Mouse (Mus musculus) forebrain, embryonic 14.5 days (tissue): ENCODE data around the gene Itgb4. TPM values are rescaled to one million over a fixed set of nuclear protein-coding genes. Genes with fewer than 3 reads are reported as not detected.

ENCODE experiments used
- ATAC-seq: fragments of 200-750 bp; cut with Nextera tagmentation; 2 replicates; pipeline ENCODE4 v1.8.0; 2017; ENCODE audit warnings: mild to moderate bottlenecking, moderate library complexity
- DNase-seq: peaks from one replicate; pipeline ENCODE4 v3.0.0-alpha.2; 2015; ENCODE audit warnings: low spot score
- H3K27ac ChIP-seq: fragments of 300-500 bp; sonication (generic); 2 replicates; pipeline ENCODE4 v1.5.1; 2014; ENCODE audit warnings: low read depth, mild to moderate bottlenecking, control low read depth, low read length, moderate library complexity
- H3K27me3 ChIP-seq: fragments of 300-500 bp; sonication (generic); replicated peaks from 2 replicates; pipeline ENCODE4 v1.6.1; 2014; ENCODE audit warnings: low read length, control low read depth, mixed read lengths; ENCODE audit not compliant: control insufficient read depth, insufficient read depth
- H3K36me3 ChIP-seq: fragments of 300-500 bp; sonication (generic); 2 replicates; pipeline ENCODE4 v1.6.1; 2014; ENCODE audit warnings: low read length, control low read depth; ENCODE audit not compliant: control insufficient read depth, insufficient read depth
- H3K4me1 ChIP-seq: fragments of 300-500 bp; sonication (generic); 2 replicates; pipeline ENCODE4 v1.6.1; 2014; ENCODE audit warnings: antibody characterized with exemption, low read length, control low read depth; ENCODE audit not compliant: control insufficient read depth, insufficient read depth
- H3K4me2 ChIP-seq: fragments of 300-500 bp; sonication (generic); 2 replicates; pipeline ENCODE4 v1.6.1; 2014; ENCODE audit warnings: mild to moderate bottlenecking, control low read depth, low read length
- H3K4me3 ChIP-seq: fragments of 300-500 bp; sonication (generic); 2 replicates; pipeline ENCODE4 v1.5.1; 2014; ENCODE audit warnings: low read depth, low read length, control low read depth
- H3K9ac ChIP-seq: fragments of 300-500 bp; sonication (generic); 2 replicates; pipeline ENCODE4 v1.6.1; 2014; ENCODE audit warnings: mild to moderate bottlenecking, low read length, control low read depth, moderate library complexity
- H3K9me3 ChIP-seq: fragments of 300-500 bp; sonication (generic); replicated peaks from 2 replicates; pipeline ENCODE4 v1.6.1; 2016; ENCODE audit warnings: low read length, control low read depth, mixed read lengths; ENCODE audit not compliant: control insufficient read depth
- WGBS: fragments of 180-500 bp; shearing (Covaris S2); extraction: QIAGEN DNeasy Blood & Tissue Kit; methylation state at CpG from one replicate; pipeline ENCODE4 v1.1.7; 2014; 5-methylcytosine and 5-hydroxymethylcytosine counted together
- polyA plus RNA-seq: library from polyadenylated mRNA; unstranded; fragments of >200 nt; fragmentation: Nextera tagmentation; extraction: Ambion mirVana; gene quantifications from 2 replicates; pipeline ENCODE4 v1.2.1, GENCODE M21; 2014

The Itgb4 gene
- polyA plus RNA-seq, 1 experiment from 2014 or later: 0.48 TPM

GRCm38 (mm10) chr11:116001725-116002124, 27.2 kb downstream of the Itgb4 start:
- Histone ChIP-seq H3K36me3 (no peaks in the 10 kb centered on the region), H3K4me2 (no peak overlapping the region), H3K27me3 (no peaks in the 10 kb centered on the region), H3K4me3 (no peak overlapping the region), H3K9me3 (no peaks in the 10 kb centered on the region), H3K4me1 (0 out of 2 replicates have a peak, but pooled peaks cover 4% of the 10 kb centered on the region), H3K9ac (no peak overlapping the region), H3K27ac (no peak overlapping the region)
- WGBS: 81% methylated on average over 6 of the region's 6 CpGs
- no peak for DNase-seq
- no peak for ATAC-seq

- Histone ChIP-seq H3K4me3 (no peak overlapping the region), H3K9ac (no peak overlapping the region), H3K27ac (no peak overlapping the region), H3K9me3 (no peaks in the 10 kb centered on the region), H3K4me1 (0 out of 2 replicates have a peak, but pooled peaks cover 4% of the 10 kb centered on the region), H3K27me3 (no peaks in the 10 kb centered on the region), H3K4me2 (no peak overlapping the region), H3K36me3 (peaks cover 9% of the 10 kb centered on the region)
- ATAC-seq (no peak), DNase-seq (no peak)
- 82% methylated on average over 3 of the region's 3 CpGs for WGBS
These were observed 28.4 kb downstream of the Itgb4 start for GRCm38 (mm10) chr11:116002894-116003293.

GRCm38 (mm10) chr11:116004186-116004823, 29.8 kb downstream of the Itgb4 start:
- 36% methylated on average over 8 of the region's 8 CpGs for WGBS
- Histone ChIP-seq H3K4me3 (peak overlapping the region; percentile 30), H3K9ac (peak overlapping the region; percentile 46), H3K4me2 (peak overlapping the region; percentile 63), H3K4me1 (0 out of 2 replicates have a peak, but pooled peaks cover 4% of the 10 kb centered on the region), H3K36me3 (peaks cover 17% of the 10 kb centered on the region), H3K27me3 (no peaks in the 10 kb centered on the region), H3K27ac (no peak overlapping the region), H3K9me3 (no peaks in the 10 kb centered on the region)
- DNase-seq (no peak), ATAC-seq (no peak)

GRCm38 (mm10) chr11:116004840-116005700, 30.6 kb downstream of the Itgb4 start:
- H3K9ac ChIP-seq: peak overlapping the region; percentile 46
- H3K9me3 ChIP-seq: no peaks in the 10 kb centered on the region
- H3K27me3 ChIP-seq: no peaks in the 10 kb centered on the region
- H3K4me3 ChIP-seq: peak overlapping the region; percentile 30
- peak; percentile 72 for DNase-seq
- WGBS: 6% methylated on average over 50 of the region's 54 CpGs
- 0 out of 2 replicates have a peak, but pooled peaks cover 4% of the 10 kb centered on the region for H3K4me1 ChIP-seq
- H3K36me3 ChIP-seq: peaks cover 17% of the 10 kb centered on the region
- 0 out of 2 replicates have a peak overlapping the region, but pooled peaks have one; percentile 39 for H3K27ac ChIP-seq
- peak overlapping the region; percentile 63 for H3K4me2 ChIP-seq
- ATAC-seq: peak; percentile 70

GRCm38 (mm10) chr11:116005701-116006419, 31.4 kb downstream of the Itgb4 start:
- H3K27me3 ChIP-seq: no peaks in the 10 kb centered on the region
- H3K4me1 ChIP-seq: 0 out of 2 replicates have a peak, but pooled peaks cover 4% of the 10 kb centered on the region
- H3K4me3 ChIP-seq: no peak overlapping the region
- DNase-seq: no peak
- no peak for ATAC-seq
- WGBS: 65% methylated on average over 9 of the region's 9 CpGs
- H3K27ac ChIP-seq: no peak overlapping the region
- no peak overlapping the region; the same call in 1 of the 2 replicates for H3K4me2 ChIP-seq
- no peaks in the 10 kb centered on the region for H3K9me3 ChIP-seq
- H3K9ac ChIP-seq: 0 out of 2 replicates have a peak overlapping the region, but pooled peaks have one; percentile 46
- peaks cover 17% of the 10 kb centered on the region for H3K36me3 ChIP-seq

- no peaks in the 10 kb centered on the region for H3K9me3 ChIP-seq
- H3K9ac ChIP-seq: no peak overlapping the region
- ATAC-seq (no peak), DNase-seq (no peak)
- peaks cover 4% of the 10 kb centered on the region; the same call in 1 of the 2 replicates for H3K4me1 ChIP-seq
- no peak overlapping the region for H3K4me3 ChIP-seq
- peaks cover 17% of the 10 kb centered on the region for H3K36me3 ChIP-seq
- 89% methylated on average over 28 of the region's 28 CpGs for WGBS
- no peak overlapping the region for H3K4me2 ChIP-seq
- no peak overlapping the region for H3K27ac ChIP-seq
- H3K27me3 ChIP-seq: no peaks in the 10 kb centered on the region
These were observed 32.8 kb downstream of the Itgb4 start for GRCm38 (mm10) chr11:116007095-116007850.

- DNase-seq (no peak), ATAC-seq (no peak)
- H3K9ac ChIP-seq: no peak overlapping the region
- H3K27ac ChIP-seq: no peak overlapping the region
- H3K27me3 ChIP-seq: no peaks in the 10 kb centered on the region
- H3K36me3 ChIP-seq: peaks cover 17% of the 10 kb centered on the region
- H3K4me3 ChIP-seq: no peak overlapping the region
- peaks cover 4% of the 10 kb centered on the region; the same call in 1 of the 2 replicates for H3K4me1 ChIP-seq
- WGBS: 87% methylated on average over 11 of the region's 11 CpGs
- no peaks in the 10 kb centered on the region for H3K9me3 ChIP-seq
- H3K4me2 ChIP-seq: no peak overlapping the region
These were observed 33.9 kb downstream of the Itgb4 start for GRCm38 (mm10) chr11:116008411-116008810.

GRCm38 (mm10) chr11:116008832-116009375, 34.4 kb downstream of the Itgb4 start:
- ATAC-seq: no peak

More at GRCm38 (mm10) chr11:116008832-116009375, 34.4 kb downstream of the Itgb4 start:
- Histone ChIP-seq H3K36me3 (peaks cover 17% of the 10 kb centered on the region), H3K9ac (no peak overlapping the region), H3K27me3 (no peaks in the 10 kb centered on the region), H3K4me3 (no peak overlapping the region), H3K27ac (no peak overlapping the region), H3K4me2 (no peak overlapping the region), H3K4me1 (peaks cover 4% of the 10 kb centered on the region; the same call in 1 of the 2 replicates), H3K9me3 (no peaks in the 10 kb centered on the region)
- no peak for DNase-seq
- WGBS: 80% methylated on average over 13 of the region's 13 CpGs
